Mouse (Mus musculus): ENCODE data around the gene Accsl.

Accsl gene

DNA sequence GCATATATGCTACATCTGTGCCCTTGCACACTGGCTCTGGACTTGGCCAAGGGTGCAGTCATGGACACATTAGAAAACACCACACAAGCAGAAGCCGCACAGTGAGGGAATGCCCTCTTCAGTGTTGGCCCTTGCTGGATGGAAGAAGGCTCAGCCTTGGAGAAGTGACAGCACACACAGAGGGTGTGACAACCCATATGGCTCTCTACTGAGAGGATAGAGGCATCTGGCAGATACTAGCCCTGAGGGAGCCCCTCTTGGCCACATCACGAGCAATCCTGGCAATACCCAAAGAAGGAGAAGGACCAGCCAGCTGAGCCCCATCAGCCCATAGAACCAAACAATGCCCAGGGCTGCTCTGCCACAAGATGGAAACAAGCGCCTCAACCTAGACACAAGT lies 5.6 kb upstream of the Accsl start:
- in situ Hi-C loops (cut with MboI, MseI) = no loop called here

DNA sequence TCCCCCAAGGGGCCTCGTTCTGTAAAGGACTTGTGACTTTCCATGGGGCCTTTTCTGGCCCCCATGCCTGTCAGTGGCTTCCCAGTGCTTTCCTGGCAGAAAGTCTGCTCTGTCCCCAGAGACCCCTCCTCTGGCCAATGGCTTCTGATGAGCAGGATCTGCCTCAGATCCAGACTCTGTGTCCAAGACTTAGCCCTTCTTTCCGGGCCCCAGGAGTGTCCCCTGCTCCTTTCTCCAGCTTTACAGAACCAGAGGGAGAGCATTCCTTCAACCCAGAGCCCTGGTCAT lies 5.2 kb upstream of the Accsl start:
- in situ Hi-C loops (cut with MboI, MseI) = no loop called here

DNA sequence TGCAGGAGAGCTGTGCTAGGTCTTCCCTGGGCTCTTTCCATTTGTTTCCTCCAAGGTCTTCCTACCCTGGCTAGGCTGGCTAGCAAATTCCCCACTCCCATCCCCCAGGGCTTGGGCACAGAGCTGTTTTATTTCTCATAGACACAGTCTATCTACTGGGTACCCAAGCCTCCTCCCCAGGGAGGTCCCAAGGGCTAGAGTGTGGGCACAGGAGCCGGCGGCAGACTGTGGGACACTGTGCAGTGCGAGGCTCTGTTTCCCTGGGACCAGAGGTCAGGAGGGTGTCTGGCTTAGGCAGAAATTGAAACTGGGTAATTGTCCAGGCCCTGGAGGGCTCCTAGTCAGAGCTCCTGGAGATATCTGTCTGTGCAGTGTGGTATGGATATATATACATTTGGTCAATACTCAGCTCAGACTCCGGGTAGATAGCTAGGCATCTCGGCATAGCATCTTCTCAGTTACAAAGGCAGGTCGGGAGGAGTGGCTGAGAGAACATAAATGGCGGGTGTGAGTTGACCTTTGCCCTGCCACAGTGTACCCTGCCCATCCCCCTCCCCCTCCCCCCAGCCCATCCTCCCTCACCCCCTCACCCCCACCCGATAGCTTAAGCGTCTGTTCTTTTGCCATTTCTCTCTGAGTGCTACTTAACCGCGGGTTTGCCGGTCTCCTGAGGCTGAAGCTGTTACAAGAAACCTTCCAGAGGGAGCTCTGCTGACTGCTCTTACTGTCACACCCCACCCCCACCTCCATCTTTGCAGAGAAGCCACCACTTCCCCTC lies 4.7 kb upstream of the Accsl start:
- in situ Hi-C loops (cut with MboI, MseI) = no loop called here

DNA sequence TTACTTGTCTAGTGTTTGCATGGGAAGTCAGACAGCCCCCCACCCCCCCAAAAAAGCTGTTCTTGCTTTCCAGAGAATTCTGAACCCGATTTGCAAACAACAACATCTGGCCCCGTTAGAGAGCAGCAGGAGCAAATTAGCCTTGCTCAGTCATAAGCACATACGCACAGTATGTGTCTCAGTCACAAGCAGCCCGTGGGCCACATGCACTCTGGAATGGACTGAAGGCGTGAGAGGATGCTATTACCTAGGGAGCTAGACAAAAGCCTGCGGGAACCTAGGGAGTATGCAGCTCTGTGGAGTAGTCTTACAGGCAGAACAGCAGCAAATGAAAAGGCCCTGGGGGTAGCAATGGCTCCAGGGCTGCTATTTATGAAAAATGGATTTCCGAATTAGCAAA lies 3.3 kb upstream of the Accsl start:
- in situ Hi-C loops (cut with MboI, MseI) = no loop called here

DNA sequence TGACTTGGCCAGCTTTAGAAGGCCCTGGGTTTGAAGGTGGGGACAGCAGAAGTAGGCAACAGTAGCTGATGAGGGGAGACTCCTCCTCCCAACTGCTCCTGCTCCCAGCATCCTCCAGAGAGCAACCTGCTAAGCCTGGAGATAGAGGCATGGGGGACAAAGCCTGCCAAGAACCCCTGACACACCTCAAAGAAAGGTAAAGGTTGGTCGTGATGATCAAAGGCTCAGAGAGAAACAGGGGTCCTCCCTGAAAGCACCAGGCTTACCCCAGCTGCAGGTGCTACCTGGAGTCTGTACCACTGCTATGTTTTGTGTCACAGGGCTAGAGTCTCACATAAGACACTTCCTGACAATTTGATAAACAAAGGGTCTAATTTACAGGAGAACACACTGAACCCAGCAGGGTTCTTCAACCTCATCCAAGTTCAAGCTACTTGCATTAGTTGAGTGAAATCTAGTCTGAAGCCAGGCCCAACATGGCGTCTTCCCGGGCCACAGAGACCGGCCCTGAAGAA lies 2.5 kb upstream of the Accsl start:
- in situ Hi-C loops (cut with MboI, MseI) = no loop called here

DNA sequence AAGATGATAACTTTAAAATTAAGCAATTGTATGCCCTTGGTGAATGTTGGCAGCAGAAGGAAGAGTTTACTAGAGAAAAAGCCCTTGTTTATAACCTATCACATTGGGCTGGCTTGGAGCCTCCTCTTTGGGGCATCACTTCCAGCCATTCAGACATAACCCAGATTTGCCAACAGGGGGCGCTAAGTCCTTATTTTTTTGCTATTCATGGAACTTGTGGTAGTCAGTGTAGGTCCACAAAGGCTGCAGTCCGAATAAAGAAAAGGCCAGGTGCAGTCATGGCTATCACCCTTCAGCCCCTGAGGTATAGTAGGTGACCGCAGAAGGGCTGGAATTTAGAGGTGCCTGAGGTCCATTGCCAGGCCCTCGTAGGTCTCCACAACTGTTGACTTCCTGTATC lies 1.9 kb upstream of the Accsl start:
- in situ Hi-C loops (cut with MboI, MseI) = no loop called here

DNA sequence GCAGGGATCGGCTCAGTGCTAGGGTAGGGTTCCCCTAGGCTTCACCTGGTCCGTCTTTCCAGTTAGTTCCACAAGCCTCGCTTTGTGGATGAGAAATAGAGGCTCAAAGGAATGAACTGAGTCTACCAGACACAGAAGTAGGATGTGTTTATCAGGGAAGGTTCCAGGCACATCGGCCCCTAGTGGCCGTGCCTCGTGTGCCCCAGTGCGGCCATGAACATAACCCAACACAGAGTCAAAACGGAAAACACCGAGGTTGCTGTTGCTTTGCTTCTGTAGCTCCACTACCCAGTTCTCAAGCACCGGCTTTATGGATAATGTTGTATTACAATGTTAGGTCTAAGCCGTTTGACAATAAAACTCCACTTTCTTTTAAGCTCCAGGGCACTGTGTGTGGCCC lies 391 bp downstream of the Accsl start:
- in situ Hi-C loops (cut with MboI, MseI) = no loop called here

DNA sequence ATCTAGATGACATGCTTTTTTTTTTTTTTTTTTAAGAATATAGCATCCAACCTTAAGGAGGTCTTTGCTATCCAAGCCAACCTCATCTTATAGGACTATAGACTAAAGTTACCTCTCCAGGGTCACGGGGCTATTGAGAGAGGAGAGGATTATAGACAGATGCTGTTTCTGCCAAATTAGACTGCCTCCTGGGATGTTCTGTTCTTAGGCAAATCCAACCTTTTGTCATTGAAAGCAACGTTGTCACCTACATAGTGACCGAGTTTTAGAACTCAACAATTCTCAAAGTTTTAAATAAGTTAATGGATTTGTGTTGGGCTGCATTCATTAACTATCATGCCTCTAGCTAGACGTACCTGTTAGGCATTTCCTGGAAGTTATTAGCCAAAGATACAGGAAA lies 5.7 kb downstream of the Accsl start:
- in situ Hi-C loops (cut with MboI, MseI) = no loop called here

DNA sequence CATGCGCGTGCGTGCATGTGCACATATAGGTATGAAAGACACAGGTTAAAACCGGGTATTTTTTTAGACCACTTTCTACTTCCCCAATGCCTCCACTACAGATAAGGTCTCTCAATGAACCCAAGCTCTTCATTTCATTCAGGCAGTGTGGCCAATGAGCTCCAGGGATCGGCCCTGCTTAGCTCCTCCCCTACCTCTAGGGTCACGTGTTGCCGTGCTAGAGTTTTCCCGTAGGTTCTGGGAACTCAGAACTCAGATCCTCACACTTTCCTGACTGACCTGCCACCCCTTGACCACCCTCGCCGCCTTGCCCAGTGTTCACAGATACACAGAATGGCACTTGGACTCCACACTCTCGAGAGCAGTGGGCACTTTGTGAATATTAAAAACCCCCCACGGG lies 10.1 kb downstream of the Accsl start:
- in situ Hi-C loops (cut with MboI, MseI) = no loop called here

DNA sequence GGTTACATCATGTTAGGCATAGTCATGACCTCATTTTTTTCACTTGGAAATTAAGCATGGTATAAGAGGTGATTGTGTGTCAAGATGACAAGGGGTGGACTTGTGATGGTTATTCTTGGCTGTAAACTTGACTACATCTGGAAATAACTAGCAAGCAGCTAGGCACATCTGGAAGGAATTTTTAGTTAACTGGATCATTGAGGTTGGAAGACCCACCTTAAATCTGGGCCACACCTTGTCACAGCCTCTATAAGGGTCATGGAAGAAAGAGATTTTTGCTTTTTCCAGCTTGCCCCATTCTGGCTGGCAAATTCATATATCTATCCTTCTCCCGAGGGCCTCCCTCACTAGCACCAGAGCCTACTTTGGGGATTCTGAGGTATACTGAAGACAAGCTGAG lies 17.7 kb downstream of the Accsl start:
- in situ Hi-C loops (cut with MboI, MseI) = no loop called here

DNA sequence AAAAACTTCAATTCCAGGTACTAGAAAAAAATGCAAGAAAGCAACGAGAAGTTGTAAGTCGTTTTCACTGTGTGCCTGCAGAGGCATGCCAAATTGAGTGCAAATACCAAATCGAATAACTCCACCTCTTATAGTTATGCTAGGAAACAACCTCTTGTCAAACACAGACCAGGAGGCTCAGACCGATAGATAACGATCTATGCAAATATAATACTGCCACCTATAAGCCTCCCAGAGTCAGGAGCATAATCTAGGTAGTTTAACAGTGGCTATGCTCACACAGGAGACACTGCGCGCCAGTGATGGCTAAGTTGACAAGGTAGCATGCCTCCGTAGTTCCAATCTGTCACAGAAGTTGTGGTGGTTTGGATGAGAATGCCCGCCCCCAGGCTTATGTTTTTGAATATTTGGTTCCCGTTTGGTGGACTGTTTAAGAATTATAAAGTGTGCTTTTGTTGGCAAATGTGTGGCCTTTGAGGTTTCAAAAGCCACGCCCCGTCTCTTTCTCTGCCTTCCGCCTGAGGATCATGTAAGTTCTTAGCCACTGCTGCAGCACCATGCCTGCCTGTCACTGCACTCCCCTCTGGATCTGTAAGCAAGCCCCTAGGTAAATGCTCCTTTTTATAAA lies 18.5 kb downstream of the Accsl start:
- in situ Hi-C loops (cut with MboI, MseI) = no loop called here

DNA sequence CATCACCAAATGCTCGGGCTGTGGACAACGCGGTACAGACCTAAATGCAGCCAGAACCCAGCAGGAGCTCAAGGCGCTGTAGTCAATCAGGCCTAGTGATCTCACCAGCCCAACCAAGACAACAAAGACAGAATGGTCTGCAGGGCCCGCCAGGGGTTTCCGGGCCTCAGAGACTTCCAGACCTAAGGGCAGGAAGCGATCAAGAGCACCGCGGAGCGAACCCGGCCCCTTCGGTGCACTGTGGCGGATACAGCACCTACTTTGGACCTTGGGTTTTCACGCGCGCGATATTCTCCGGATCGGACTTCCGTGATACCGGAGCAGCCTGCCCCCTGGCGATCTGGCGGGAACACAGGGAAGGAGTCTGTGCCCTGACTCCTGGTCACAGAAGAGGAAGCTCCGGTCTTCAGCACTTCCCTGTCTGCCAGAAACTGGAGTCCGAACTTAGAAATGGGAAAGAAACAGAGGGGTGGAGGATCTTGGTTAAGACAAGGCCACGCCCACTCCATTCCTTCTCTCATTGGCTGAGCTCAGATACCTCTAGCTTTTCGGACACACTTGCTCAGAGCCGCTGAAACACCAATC lies 19.4 kb downstream of the Accsl start, which contains the start of gene Accs:
Gene Accs (minus strand): TSS at position 439 of the 585 bp plus-strand sequence.
- in situ Hi-C loops (cut with MboI, MseI) = no loop called here

DNA sequence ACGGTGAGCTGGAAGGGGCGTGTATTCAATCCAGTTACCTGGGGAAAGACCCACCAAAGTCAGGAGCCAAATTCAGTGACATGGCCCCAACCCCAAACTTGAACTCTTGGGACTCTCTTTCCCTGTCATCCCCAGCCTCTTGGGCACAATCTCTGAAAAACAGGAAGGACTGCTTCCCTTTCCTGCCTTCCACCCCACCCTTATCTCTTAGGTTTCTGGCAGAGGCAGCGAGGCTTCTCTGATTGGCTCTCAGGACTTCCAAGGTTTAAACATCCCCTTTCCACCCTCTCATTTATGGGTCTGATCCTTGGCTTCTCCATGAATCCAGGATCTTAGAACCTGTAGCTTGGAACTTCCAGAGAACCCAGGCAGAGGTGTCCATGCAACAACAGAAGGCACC lies 27.6 kb downstream of the Accsl start:
- in situ Hi-C loops (cut with MboI, MseI) = no loop called here

DNA sequence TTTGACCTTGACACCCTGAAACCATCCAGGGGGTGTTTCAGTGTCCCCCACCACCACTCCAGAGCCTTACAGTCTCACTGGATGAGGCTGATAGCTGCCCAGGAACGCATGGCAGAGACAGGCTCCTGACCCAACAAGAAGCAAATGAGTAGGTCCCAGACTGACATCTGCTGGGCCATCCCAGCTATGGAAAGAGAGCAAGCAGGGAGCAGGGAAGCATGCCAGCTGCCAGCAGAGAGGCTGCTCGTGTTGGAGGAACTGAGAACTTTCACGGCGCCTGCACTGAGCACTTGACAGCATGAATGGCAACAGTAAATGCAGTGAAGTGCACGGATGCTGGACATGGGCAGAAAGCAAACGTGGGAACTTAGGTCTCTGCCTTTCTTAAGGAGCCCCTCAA lies 28.8 kb downstream of the Accsl start:
- in situ Hi-C loops (cut with MboI, MseI) = no loop called here

DNA sequence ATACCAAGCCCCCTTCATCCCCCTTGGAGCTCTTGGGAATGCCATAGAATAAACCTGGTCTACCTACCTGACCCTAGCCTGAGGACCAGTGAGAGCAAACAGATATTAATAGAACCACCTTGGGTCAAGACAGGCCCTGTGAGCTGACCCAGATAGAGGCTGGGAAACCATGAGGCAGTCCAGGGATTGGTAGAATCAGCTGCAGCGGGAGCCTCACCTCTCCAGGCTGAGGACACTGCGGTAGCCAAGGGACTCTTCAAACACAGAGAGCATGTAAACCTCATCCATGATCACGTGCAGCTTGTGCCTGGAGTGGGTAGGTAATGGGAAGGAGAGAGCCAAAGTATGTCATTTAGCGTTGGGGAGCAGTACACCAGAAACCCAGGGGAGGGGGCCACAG lies 30.0 kb downstream of the Accsl start:
- in situ Hi-C loops (cut with MboI, MseI) = no loop called here

DNA sequence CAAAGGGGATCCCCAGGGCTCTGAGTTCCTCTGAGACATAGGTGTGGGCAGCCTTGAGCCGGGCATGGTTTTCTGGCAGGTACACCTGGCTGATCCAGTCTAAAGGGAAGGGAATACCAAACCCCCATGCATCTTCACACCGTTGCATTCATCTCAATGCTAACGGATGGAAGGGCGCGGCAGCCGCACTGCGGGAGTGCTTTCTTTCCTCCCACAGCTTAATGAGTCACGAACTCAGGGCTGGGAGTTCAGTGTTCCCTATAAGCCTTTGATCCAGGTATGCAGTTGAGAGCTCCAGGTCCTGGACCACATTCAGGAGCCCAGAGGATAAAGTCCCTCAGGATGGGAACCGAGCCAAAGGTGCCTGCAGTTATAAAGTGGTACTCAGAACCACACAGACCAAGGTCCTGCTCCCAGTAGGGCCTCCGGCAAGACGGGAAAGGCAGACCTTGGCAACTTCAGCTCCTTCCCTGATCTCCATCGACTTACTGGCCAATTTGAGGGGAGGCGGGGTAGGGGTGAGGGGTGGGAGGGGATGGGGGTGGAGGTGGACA lies 32.6 kb downstream of the Accsl start:
- in situ Hi-C loops (cut with MboI, MseI) = no loop called here

DNA sequence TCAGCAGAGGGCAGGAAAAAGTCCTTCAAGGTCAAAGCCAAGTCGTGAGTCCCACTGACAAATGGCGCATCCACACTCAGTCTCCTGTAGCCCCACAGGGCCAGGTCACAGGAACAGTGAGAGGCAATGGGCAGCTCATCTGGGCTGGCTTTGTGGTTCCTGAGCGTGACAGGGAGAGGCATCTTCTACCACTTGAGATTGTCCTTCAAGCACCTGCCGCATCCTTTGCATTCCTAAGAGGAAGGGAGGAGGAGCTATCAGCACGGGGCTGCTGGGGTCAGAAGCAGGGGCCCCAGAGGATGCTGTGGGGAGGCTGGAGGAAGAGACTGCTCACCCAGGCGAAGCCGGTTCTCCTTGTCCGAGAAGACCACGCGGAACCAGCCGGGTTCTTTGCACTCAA lies 33.4 kb downstream of the Accsl start:
- in situ Hi-C loops (cut with MboI, MseI) = no loop called here

DNA sequence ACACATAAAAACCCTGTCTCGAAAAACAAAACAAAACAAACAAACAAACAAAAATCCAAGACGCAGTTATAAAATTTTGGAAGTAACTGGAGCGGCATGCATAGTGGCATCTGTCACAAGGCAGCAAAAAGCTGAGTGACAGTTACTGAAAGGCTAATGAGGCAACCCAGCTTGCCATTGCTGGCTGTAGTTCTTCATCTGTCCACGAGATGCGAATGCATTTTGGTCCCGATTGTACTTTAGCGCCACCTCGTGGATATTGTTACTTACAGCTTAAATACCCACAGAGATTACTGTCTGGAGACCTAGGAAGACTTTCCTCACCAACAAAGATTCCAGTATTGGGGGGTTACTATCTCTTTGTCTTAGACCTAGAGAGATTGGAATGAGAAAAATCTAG lies 45.4 kb downstream of the Accsl start:
- in situ Hi-C loops (cut with MboI, MseI) = no loop called here

DNA sequence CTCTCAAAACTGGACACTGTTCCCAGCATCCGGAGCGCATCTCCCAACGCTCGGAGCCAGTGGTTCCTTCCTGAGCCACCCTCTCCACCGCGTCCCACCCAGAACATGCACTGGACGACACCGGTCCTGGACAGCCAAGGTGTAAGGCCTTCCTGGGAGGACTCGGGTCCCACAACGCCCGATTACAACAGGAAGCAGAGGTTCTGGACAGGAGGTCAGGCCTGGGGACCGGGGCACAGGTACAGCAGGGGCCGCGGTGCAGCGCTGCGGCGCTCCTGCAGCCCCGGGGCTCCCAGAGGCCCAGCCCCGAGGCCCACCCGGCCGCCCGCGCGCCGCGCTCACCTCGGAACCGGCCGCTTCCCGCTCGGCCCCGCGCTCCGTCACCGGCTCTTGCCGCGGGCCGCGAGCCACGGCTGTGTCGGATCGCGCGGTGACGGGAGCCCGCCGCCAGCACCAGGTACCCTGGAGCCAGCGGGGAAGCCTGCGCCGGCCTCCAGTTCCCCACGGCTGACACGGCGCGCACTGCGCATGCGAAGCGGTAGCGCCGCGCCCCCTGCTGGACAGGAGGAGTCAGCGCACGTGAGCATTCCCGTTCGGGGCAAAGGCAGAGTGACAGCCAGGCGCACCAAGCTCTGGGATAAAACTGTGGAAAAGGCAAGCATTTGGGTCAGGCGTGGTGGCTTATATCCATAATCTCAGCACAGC lies 46.8 kb downstream of the Accsl start, which contains the start of gene Ext2:
Gene Ext2 (minus strand): TSS at position 524 of the 705 bp plus-strand sequence.
- in situ Hi-C loops (cut with MboI, MseI) = no loop called here

DNA sequence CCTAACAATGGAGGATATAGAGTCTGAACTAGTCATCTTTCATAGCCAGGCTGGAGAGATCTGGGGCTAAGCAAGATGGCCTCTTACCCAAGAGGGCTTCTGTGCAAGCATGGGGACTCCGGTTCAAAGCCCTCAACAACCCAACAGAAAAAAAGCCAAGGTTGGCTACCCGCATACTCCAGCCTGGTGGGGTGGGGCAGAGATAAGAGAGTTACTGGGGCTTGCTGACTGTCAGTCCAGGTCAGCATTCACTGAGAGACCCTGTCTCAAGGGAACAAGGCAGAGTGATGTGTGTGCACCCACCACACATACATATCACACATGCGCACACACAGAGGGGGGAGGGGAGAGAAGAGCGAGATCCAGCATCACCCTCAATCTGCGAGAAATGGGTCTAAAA lies 51.2 kb downstream of the Accsl start:
- in situ Hi-C loops (cut with MboI, MseI) = no loop called here

DNA sequence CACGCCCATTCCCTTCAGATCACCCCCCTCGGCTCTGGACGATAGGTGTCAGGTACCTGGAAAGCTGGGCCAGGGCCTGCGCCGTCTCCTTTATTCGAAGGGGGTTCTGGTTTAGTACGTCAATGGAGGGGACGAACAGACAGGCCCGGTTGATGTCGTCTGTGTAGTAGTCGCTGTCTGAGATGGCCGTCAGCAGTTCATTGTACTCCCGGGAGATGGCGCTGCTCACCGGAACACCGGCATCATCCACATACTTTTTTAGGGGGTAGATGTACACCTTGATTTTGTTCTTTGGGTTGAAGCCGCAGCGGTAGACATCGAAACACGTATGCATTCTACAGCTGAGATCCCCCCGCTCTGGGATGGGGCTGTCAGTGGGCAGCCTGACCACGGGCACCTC lies 55.6 kb downstream of the Accsl start:
- in situ Hi-C loops (cut with MboI, MseI) = no loop called here

DNA sequence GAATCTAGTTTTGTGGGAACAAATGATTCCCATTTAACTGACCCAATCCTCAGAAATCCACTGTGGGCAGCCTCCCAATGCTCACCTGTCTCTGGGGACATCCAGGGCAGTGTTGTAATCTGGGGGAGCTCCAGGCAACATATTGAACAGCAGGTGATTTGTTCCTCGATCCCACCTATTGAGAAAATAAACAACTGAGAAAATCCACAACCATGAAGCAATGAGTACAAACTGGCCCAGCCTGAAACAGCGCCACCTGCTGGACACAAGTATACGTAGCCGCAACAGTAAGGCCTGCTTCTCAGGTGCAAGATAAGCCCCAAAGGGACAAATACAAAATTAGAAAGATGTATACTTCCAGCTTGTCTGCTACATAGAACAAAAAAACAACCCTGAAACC lies 57.1 kb downstream of the Accsl start:
- in situ Hi-C loops (cut with MboI, MseI) = no loop called here
